Mouse (Mus musculus) adrenal gland, adult (tissue): ENCODE measurements around the gene Nlrc3.
"Not testable (repeated sequence)": the region's sequence is repeated elsewhere in the genome, so short reads cannot be mapped to it uniquely, and the experiment has no call there.

Experiments
- DNase-seq, 2 experiments: peaks; one replicate each; pipeline ENCODE4 v3.0.0; 2022 to 2023; ENCODE audit warnings: low spot score in 1 of 2; ENCODE audit not compliant: inconsistent age in 2 of 2

Gene Nlrc3

DNA sequence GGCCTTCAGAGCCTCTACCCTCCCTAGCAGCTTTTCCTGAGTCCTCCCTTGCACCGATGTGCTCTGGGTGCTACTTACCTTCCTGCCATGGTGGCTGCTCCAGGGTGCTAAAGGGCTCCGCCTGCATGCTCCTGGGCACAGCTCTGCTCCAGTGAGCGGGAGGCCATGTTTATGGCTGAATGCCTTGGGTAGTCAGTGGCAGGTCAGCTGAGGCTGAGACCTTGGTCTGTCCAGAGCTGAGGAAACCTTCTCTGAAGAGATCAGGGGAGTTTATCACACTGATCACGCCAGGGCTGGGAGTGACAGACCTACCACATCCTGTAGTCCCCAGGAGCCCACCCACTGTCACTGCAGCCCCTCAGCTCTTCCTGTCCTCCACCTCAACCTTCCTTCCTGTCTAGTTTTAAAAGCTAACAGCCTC lies at the start of gene Nlrc3:
Gene Nlrc3 (minus strand): TSS at position 382 of the 421 bp plus-strand sequence.
- peak in 1 of 2 experiments; percentile 61 for DNase-seq

DNA sequence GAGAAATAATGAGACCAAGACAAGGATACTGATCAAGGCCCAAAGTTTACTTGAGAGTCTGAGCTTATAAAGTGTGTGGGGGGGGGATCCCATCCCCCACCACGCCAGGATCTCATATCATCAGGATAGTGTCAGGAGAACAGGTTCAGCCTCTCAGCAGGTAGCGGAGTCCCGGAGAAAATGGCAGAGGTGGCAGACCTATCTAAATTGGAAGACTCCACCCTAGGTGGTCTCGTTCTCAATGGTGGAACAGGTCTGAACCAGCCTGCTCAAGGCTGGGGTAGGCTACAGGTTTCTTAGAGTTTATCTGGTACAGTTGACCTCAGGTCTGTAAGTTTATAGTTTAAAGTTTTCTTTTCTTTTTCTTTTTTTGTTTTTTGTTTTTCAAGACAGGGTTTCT lies 46.3 kb upstream of the Nlrc3 start:
- DNase-seq, result no peak

DNA sequence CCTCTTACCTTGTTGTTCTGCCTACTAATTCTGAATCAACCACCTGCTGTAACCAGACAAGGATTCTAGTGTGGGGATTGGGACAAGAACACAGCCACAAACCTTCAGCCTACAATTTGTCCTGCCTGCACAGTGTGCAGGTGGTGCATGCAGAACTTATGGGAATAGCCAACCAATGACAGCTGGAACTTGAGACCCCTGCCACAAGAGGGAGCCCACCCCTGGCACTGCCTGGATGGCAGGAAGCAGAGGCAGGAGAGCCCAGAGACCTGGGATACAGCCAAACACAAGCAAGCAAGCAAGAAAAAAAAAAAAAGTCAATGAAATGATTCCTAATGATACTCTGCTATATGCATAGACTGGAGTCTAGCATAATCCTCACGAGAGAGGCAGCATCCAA lies 44.8 kb upstream of the Nlrc3 start:
- no peak for DNase-seq

DNA sequence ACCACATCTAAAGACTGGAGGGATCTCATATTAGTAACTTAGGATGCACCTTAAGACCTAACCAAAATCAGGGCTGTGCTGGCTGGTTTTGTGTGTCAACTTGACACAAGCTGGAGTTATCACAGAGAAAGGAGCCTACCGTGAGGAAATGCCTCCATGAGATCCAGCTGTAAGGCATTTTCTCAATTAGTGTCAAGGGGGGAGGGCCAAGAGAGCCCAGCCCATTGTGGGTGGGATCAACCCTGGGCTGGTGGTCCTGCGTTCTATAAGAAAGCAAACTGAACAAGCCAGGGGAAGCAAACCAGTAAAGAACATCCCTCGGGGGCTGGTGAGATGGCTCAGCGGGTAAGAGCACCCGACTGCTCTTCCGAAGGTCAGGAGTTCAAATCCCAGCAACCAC lies 41.0 kb upstream of the Nlrc3 start:
- not testable (repeated sequence) for DNase-seq

DNA sequence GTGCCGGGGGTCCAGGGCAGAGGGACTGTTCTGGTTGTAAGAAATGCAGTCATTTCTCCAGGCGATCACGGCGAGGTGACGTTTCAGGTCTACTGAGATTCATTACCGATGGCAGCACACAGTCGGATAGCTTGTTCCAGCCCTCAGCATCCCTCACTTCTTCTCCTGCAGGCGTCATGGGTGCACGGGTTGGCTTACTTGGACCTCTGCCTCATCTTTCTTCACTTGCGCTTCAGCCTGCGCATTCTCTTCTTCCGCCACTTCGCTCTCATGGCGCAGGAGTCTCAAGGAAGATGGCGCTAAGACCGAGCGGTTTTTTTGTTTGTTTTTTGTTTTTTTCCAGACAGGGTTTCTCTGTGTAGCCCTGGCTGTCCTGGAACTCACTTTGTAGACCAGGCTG lies 40.4 kb upstream of the Nlrc3 start:
- not testable (repeated sequence) for DNase-seq

DNA sequence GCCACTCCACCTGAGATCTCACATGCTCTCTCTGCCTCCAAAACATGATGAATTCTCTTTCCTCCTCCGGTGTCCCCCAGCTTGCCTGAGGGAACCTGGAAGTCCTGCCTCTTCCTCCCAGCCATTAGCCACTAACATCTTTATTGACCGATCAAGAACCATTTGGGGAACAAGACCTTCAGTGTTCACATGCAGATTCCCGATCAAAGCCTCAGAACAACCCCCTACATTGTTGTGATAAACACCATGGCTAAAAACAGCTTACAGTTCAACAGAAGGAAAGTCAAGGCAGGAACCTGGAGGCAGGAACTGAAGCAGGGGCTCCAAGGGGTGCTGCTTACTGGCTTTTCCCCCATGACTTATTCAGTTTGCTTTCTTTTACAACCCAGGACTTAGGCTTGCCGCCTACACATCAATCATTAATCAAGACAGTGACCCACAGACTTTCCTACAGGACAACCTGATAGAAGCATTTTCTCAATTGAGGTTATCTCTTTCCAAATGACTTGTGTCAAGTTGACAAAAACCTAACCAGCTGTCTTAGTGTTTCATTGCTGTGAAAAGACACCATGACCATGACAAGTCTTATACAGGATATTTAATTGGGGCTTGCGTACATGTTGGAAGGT lies 37.7 kb upstream of the Nlrc3 start:
- DNase-seq, result no peak

DNA sequence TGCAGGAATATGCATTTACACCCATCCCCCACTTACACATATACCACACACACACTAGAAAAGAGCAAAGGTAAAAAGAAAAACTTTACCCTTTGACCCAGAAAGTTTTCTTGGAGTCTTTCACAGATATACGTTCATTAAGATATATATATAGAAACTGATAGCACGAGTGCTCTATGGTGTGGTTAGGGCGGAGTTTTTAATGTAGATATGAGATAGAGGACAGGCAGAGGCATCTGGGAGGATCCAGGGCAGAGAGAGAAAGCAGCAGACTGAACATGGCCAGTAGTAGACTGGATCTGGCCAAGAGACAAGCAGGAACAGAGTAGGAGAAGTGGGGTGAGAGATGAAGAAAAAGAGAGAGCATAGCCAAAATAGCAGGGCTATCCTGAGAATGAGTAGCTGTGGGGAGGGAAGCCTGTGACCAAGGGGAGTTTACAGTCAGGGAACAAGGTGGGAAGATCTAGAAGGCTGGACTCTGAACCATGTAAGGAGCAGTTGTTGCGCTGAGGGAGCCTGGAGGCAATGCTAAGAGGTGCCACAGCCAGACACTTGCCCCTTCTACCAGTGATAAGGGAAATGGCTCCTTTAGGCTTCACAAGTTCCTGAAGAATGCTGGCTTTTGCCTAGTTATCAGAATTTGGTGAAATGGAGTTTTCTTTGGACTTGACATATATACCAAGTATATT lies 36.6 kb upstream of the Nlrc3 start:
- DNase-seq, result no peak

DNA sequence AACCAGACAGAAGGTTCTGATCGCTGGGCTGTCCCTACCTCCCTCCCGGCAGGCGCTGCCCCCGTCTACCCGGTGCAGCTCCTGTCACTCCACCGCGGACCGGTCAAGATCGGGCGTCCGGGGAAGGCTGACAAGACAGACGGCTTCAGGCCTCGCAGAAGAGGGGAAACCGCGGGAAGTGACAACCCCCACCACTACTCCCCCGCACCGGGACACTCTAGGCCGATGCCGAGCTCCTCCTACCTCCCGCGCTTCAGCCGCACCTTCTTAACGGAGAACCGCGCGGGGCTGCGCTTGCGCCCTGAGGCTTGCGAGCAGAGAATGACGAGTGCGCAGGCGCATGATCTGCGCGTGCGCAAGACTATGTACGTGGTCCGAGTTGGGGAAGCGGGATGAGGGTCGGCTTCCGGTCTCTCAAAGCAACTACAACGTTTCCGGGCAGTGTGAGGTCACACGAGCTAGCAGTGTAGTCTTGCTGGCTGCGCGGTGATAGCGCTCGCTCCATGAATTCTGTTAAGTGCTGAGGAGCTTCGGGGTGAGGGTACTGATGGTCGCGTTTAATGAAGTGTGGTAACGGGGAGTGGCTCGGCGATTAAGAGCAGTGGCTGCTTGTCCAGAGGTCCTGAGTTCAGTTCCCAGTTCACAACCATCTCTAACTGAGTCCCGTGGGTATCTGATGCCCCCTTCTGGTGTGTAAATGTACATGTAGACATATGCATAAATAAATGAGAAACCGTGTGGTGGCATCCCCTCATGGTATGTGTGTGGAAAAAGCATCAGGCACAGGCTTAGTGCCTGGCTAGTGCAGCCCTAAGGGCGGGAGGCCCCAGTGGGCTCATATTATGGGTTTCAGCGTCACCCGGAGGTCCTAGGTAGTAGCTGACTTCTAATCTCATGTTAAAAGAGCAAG lies 27.3 kb upstream of the Nlrc3 start, which contains the start of gene Slx4:
Gene Slx4 (minus strand): TSS at position 282 of the 910 bp plus-strand sequence.
- peak; percentile 97 to 99 for DNase-seq

DNA sequence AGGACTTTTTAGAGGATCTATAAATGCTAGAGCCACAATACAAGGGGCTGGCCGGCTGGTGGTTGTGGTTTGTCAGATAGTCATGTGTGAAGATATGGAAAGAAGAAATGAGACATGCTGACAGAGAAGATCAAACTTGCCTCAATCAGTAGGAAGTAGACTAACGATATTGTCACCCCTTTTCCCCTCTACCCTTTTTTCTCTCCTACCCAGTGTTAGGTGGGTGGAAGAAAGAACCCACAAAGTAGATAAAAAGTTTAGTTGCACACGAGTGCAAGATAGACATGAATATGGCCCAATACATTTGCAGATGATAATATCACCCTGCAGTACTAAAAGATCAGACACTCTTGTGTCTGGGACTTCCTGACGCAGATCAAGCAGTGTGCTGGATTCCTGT lies 12.0 kb upstream of the Nlrc3 start:
- no peak for DNase-seq

DNA sequence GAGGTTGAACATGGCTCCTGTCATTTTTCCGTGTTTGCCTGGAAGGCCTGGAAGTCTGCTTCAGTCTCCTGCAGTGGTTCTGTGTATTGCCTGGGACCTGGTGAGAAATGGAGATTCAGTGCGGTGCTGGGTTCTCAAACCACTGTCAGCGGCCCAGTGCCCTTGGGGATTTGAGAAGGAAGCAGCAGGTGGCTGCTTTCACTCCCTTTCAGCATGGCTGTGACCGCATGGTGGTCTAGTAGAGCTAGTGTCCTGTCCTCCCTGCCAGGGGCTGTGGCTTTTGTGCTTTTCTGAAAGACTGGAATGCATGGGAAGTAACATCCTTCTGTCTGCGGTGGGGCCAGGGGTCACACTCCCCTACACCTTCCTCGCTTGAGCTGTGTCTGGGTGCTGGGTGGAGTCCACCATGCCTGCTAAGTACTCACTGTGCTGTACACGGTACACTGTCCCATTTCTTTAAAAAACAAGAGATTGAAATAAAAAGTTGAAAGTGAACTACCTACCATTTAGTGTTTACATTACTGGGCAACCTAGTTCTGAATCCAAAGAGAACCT lies 6.8 kb upstream of the Nlrc3 start:
- DNase-seq, result no peak

DNA sequence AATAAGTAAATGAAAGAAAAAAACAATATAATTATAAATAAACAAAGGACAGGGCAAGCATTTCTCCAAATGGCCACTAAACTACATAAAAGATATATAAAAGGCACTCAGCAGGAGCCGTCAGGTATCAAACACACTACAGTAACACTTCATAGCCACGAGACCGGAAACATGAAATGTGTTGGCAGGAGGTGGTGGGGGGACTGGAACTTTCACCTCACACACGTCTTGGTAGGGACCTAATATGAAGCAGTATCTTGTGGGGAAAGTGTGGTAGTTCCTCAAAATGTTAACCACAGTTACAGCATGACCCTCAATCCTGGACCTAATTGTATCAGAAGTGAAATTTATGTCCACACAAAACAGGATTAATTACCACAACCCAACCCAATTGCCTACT lies 5.7 kb upstream of the Nlrc3 start:
- no peak for DNase-seq

DNA sequence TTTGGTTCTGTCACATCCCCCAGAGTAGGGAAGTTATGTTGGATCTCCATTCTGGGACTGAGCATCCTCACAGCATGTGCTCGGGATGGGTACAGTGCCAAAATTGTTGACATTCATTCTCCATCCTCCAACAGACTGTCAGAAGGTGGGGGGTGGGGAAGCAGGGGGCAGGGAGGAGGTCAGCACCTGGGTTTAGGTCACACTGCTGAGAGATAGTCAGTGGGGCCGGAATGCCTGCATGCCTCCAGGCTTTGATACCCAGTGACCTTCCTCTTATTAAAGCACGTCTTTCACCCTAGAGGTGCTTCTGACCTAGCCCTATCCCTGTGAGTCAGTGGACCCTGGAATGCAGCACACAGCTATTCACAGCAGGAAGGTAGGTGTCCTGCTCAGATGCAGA lies 280 bp upstream of the Nlrc3 start:
- peak in 1 of 2 experiments; percentile 47 for DNase-seq

DNA sequence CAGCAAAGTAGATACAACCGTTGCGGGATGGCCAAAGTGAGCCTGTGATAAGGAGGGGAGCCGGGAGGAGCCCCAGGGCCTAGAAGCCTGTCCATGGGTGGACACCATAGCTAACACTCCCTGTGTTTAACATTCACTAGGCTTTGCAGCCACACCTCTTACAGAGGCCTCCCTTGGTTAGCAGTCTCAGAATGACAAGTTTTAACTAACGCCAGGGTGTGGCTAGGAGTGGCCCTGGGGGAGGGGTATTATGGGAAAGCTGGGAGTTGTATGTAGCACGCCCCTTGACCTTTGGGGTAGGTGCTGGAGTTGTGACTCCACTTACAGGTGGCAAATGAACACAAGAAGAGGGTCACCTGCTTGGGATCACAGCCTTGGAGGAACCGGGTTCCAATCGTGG lies 774 bp downstream of the Nlrc3 start:
- no peak for DNase-seq

DNA sequence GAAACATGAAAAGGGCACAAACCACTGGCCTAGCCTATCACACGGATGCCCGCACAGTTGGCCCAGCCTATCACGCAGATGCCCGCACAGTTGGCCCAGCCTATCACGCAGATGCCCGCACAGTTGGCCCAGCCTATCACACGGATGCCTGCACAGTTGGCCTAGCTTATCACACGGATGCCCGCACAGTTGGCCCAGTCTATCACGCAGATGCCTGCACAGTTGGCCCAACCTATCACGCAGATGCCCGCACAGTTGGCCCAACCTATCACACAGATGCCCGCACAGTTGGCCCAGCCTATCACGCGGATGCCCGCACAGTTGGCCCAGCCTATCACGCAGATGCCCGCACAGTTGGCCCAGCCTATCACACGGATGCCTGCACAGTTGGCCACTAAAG lies 2.0 kb downstream of the Nlrc3 start:
- not testable (repeated sequence) for DNase-seq

DNA sequence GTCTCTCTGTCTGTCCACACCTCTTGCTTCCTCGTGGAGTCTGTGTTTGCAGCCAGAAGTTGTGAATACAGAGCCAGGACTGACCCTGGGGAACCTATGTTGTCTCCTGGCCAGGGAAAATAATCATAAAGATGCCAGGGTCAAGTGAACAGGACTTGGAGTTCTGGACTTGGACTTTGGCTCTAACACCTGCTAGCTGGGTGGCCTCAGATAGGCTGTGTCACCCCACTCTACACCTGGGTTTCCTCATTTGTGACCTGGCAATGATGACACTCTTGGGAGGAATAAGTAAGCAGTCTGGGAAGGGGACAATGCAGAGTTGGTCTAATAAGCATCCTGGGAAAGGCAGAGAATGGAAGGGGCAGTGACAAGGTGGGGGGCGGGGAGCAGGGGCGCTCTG lies 10.9 kb downstream of the Nlrc3 start:
- no peak for DNase-seq

DNA sequence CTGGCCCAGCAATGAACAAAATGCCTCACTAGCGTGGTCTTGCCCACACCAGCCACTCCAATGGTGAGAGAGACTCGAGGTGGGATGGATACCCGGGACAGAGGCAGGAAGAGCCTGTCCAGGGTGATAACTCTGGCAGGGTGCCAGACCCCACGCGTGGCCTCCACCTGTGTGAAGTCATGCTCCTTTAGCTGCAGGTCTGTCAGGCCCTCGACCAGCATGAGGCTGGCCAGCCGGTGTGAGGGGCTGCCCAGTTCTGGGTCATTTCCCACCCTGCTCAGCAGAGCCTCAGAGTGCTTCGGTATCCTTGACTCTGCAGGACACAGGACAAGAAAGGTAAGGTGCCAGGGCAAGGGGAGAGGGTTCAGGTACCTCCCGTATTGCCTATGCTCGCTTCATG lies 11.4 kb downstream of the Nlrc3 start:
- no peak for DNase-seq

DNA sequence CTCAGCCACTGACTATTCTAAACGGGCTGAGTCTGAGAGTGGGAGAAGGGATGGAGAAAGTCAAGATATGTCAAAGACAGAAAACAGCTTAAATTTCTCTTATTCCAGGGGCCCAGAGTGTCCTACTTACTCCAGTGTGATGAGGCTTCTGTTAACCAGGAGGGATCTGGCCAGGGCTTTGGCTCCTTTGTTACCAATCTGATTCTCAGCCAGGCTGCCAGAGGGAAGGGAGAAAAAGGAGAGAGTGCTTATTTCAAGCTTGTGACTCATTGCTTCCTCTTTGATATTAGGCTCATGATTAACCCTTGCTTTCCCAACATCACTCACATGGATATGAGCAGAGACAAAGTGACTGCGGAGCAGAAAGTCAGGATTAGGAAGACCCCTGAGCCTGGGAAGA lies 17.2 kb downstream of the Nlrc3 start:
- DNase-seq, result peak in 1 of 2 experiments; percentile 77

DNA sequence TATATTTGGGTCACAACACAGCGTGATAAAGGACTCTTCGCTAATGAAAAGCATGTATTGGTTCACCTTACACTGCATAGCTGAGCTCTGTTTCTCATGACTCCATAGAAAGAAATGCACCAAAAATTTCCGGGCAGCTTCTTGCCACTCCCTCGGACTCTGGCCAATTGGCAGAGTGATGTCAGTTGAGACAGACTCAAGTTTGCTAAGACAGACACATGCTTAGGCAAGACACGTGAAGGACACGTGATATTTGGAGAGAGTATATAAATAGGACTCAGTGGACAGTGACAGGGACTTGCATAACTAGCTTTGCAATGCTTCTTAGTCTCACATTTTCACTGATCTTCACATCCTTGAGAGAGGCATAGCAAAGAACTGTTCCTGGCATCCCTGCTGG lies 20.1 kb downstream of the Nlrc3 start:
- peak in 1 of 2 experiments; percentile 86 for DNase-seq

DNA sequence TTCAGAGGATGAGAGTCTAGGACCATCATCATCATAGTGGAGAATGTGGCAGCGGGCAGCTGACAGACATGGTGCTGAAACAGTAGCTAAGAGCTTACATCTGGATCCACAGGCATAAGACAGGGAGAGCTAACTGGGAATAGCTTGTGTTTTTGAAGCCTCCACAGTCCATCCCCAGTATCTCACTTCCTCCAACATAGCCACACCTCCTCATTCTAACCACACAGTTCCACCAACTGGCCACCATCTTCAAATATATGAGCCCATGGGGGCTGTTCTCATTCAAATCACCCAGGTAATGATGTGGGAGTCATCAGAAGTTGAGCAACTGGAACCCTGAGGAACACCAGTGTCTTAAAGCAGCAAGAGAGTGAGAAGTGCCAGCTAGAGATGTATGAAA lies 25.3 kb downstream of the Nlrc3 start:
- no peak for DNase-seq

DNA sequence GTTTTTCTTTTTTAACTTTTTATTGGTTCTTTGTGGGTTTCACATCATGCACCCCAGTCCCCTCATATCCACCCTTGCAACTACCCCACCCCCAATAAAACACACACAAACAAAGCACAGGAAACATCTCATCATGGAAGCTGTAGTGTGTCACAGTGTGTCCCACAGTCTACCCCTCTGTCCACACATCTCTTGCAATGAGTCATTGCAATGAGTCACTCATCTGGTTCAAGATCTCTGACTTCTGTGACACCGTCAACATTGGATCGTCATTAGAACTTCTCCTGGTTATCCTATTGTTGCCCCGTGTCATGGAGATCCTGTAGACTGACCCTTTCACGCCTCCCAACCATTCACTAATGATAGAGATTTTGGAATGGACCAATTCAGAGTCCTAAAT lies 41.7 kb downstream of the Nlrc3 start:
- DNase-seq, result peak in 1 of 2 experiments; percentile 59

DNA sequence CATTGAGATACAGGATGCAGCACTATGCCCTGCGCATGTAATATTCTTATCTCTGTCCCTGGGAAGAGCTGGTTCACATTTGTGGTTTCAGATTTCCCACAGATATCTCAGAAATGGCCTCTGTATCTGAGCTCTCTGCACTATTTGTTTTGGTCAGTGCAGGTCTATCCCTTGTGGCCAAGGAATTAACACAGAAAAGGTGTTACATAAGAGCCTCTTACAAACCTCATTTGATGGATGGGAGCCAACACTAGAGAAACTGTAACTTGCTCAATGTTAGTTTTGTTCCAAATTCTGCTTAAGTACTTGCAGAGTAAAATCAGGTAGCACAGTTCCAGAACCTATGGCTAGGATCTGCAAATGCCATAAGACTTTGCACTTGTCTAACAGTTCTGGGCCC lies 42.3 kb downstream of the Nlrc3 start:
- DNase-seq, result peak in 1 of 2 experiments; percentile 65
